Mouse (Mus musculus) retina, postnatal 1 day (tissue): ENCODE measurements at regions not wholly inside any gene's neighbourhood (a gene's known extent, or its start where the extent isn't known, plus 50 kb on each side); places are given as distances from the start of the nearest gene placed in this dataset.
A peak's percentile ranks its signal among the peaks of the same experiment; 100 is the strongest.

ENCODE experiments used
- DNase-seq: peaks from one replicate; pipeline ENCODE4 v3.0.0-alpha.2; 2012

DNA sequence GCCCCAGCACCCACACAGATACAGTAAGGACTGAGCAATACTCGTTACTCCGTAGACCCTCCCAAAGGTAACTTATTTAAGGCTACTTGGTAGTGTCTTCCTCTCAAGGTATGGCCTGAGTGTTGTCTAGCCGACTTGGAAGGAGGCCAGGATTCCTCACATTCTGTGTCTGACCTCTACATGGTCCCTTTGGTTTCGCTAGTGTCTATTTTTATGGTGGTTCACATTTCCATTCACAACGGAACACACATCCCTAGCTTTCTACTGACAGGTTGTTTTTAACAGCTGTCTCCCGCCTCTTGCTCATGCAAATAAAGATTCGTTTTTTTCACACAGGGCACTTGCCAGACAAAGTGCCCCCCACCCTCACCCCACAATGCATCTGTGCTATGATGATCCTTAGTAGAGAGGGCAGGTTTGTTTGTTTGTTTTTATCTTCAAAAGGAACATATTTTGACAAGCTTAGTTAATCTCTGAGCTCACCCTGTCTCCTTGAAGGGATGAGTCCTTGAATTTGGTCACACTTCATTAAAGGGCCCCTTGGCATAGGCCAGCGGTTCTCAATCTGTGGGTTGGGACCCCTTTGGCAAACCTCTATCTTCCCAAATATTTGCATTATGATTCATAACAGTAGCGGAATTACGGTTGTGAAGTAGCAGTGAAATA is 52.7 kb downstream of the Phlda1 start:
- DNase-seq: no peak

DNA sequence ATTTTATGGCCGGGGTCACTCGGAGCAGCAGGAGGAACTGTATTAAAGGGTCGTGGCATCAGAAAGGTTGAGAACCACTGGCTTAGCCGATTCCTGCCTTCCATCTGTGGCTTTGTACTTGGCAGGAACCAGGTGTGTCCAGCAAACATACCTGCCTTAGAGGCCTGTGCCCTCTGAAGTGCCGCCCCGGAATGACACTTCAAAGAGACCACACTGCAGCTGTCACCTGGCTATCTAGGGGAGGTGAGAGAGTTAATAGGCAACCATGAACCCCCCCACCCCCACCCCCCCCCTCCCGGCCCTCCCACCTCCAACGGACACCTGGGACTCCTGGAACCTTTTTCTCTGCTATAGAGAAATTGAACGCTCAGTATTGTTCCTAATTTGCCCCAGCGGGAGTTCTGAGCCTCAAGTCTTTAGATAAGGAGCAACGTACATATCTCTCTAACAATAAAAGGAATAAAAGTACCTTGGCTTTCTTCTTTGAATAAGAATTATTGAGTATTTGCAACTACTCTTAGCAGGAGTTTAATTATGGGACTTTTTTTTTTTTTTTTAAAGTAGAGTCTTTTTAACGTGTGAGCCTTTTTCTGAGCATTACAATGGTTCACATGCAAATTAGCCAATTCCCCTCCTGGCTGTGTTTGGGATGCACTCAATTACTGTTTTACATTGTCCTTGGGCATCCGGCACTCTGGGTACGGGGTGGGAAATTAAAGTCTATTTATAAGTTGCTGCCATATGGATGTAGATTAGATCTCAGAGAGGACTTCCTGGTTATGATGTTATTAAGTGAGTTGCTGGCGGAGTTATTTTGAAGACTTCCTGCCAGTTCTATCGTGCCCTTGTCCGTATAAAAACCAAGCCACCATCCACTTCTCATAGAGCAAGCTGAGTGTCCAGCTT is 53.5 kb downstream of the Phlda1 start:
- no peak for DNase-seq

DNA sequence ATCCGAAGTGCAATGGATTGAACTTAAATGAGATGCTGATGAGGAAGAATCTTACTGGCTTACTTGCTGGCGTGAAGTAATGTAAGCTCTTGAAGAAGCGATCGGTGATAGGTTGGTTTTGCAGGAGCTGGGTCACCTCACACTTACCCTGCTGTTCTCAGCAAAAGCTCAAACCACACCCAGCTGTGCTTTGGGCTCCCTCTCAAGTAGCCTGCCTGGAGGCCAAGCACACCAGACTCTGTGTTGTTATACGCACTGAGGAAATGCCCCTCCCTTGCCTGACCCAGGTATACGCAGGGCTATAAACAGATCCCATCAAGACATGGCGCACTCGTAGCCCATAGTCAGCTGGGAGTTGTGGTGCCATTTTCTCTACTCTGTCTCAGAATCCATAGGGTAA is 56.5 kb downstream of the Phlda1 start:
- DNase-seq: no peak

DNA sequence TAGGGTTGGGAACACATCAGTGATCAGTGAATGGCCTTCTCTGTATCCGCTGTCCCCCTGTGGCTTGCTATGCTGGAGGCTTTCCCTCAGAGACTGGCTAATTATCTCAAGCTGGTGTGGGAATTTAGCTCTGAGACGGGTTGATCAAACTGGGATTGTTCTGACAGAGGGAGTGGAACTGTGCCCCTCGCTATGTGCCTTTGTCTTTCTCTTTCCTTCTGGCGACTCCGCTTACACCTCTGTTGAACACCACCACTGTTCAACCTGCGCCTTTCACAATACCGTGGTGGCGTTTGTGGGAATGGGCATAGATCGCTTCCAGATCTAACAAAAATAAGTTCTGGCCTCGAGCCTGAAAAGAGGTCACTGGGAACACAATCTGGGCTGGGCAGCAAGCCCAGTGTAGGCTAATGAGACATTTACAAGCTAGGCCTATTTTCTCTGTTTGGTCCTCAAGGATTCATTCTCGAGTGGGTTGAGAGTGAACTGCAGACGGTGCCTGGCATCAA is 60.8 kb downstream of the Phlda1 start:
- DNase-seq: peak; percentile 73

DNA sequence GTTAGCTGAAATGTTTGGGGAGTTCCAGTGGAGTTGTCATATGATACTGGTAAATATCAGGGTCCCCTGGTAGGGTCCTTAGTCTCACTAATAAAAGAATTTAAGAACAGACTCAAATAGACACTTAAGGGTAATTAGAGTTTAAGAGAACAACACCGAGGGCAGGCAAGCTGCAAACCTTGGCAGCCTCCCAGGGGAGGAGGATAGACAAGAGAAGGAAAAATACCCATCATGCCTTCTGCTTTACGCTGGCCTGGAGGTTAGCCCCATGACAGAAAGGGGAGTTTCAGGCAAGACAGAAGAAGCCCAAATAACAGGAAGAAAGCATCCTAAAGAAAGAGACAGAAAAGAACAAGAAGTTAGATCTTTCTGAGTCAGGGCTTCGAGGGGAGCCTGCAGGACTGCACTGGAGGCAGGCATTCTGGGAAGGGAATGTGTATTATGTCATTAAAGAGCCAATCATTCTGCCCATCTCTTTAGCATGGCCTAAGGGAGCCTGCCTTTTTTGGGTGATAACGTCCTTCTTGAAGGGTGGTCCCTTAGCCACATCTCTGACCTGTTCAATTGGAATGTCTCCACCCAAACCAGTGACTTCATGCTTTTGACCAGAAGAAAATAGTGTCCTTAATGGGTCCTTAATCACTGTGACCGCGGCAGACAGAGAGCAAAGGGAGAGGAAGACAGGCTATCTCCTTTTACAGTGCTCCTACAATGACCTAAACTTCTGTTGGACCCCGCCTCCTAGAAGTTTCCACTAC is 64.6 kb downstream of the Phlda1 start:
- DNase-seq: no peak

DNA sequence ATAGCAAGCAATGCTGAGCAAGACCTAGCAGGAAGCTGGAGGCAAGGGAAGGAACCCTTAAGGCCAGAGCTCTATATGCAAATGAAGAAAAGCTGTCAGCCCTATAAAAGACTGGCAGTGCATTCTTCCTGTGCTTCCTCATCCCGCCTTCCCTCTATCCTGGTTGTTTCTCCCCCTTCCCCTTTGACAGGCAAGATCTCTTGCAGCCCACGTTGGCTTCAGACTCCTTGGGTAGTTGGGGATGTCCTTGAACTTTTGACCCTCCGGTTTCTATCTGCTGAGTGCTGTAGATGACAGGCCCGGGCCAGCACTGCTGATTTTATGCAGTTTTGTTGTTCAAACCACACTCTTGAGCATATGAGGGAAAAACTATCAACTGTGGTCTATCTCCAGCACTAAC is 68.1 kb downstream of the Phlda1 start:
- no peak for DNase-seq

DNA sequence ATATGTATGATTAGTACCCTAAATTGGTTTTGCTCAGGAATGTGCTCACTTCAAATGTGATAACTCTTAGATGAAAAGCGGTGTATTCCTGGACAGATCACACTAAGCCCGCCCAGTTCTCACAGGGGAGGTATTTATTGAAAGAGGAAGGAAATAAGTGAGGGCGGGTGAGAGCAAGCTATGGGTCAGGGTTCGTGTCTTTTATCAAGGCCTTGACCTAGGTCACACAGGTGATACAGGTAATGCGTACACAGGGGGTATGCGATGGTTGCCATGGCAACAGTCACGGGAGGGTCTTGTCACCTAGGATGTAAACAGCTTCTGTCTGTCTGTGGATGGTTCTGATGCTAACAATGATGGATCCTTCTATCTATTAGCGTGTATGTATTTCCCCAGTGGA is 68.7 kb downstream of the Phlda1 start:
- DNase-seq: no peak

DNA sequence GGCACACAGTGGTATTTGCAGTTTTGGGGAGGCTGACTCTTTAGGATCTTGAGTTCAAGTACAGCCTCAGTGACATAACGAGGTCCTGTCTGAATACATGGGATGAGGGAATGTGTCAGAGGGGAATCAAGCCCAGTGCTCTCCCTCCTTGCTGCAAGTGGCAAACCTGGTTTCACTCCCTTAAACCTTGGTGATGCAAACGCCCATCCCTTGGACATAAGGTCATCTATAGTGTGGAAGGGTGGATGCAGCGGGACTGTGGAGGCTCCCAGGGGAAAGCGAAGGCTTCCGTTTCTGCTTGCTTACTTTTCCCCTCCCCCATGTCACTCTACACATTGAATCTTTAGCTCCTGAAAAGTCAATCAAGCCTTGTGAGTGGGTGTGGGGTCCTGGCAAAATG is 69.2 kb downstream of the Phlda1 start:
- DNase-seq: no peak

DNA sequence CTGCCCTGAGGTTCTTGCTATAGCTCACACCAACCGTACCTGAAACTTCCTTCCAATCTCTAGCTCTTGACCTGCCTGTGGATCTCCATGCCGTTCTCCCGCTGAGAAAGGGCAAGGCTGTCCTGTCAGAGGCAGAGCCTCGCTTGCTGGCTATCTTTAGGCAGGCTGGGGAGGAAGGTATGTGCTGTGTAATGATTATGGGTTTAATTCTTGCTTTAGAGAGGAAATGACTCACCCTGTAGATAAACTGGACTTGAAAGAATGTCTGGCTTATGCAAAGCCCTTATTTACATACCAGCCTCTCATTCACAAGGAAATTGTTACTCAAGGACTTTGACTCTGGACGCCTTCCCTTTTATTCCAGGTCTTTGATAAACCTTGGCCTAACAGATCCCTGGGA is 69.8 kb downstream of the Phlda1 start:
- DNase-seq: no peak

DNA sequence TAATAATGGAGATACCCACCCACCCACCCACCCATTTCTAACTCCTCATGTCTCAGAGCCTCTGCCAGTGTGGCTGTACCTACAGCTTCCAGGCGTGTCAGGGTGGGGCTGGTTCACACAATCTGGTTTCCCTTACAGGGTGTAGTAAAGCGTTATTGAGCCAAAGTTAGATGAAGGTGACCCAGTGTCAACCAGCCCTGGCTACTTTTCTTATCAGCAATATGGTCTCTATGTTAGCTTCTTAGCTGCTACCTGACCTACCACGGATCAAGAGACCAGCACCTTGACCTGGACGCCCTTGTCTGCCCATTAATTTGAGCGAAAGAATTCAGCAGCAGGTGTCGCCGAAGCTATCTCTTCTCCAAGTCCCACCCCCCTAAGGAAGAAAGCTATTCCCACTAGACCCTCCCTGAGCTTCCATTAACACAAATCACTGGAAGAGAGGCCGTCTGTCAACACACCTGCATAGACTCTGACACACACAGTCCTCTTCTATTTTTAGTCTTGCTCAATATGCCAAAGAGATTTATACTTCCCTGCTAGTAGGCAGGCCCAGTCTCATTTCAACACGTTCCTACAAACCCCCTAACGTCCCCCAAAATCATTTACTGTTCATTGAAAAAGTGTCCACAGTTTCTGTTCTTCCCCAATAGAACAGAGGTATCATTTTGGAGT is 70.4 kb downstream of the Phlda1 start:
- DNase-seq: no peak

DNA sequence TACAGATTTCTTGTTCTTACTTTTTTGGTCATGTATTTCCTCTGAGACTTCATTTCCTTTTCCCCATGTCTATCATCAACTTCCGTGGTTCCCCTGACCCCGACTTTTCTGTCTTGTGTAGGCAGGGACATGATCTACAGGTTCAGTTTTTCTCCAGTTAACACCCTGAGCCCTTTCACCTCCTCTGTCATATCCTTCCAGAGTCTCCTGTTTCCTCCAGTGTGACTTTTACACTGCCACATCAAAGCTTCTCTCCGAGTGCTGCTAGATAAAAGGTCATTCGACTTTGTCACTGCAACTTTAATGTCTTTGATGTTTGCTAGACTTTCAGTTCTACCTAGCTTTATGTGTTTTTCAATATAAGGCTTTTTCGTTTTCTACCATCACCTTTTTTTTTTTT is 72.5 kb downstream of the Phlda1 start:
- DNase-seq: no peak

DNA sequence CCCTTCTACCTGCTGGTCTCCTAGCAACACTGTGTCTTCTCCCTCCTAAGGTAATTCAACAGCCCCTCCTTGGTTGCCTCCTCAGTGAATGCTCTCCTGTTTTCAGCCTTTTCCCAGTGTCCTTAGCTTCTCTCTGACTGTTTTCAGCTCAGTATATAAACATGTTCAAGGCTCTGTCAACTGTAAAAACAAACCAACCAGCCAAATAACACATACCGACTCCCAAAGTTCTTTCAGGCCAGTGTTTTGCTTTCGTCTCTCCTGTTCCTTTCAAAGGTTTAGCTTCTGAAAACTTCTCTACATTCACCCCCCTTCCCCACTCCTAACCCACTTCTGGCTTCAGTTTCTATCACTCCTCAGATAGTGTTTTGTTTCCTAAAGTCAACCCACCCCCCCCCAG is 73.4 kb downstream of the Phlda1 start:
- DNase-seq: no peak

DNA sequence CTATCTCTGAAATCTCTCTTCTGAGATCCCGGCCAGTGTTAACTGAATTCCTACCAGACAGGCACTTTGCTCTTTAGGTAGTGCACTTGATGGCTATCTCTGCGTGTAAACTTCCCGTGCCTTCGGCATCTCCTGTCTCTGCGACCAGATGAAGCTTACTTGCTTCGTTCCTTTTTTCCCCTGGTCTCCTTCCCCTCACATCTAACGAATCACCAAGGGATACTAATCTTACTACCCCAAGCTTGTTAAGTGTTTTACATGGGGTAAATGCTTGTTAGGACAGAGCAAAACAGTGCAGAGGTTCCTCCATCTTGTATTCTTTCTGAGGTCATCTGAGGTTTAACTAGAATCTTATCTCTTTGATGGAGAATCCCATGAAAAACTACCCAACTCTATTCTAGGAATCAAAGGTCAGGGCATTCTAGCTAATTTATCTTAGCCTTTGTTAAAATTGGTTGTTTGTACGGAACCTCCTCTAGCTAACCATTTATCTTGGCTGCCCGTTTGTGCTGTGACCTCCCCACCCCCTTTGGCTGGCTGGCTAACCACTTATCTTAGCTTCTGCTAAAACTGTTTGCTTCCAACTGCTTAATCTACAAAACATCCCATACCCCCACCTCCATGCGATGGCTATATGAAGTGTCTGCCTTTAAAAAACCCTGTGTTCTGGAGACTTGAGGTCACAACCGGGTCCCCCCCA is 74.5 kb downstream of the Phlda1 start:
- no peak for DNase-seq

DNA sequence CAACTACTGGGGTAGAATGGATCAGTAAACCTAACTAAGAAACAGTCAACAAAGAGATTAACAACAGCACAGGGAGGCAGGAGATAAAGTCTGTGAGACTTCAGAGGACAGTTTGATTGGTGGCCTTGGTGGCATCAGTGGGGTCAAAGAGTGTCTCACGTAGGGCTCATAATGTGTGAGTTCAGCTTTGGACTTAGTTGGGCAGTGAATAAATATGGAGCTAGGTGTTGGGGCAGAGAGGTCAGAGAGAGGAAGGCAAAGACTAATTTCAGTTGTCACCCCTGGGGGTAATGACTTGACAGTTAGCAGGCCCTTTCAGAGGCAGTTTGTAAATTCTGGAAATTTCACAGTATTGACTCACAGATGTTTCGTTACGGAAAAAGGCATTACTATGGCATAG is 75.8 kb downstream of the Phlda1 start:
- DNase-seq: no peak

DNA sequence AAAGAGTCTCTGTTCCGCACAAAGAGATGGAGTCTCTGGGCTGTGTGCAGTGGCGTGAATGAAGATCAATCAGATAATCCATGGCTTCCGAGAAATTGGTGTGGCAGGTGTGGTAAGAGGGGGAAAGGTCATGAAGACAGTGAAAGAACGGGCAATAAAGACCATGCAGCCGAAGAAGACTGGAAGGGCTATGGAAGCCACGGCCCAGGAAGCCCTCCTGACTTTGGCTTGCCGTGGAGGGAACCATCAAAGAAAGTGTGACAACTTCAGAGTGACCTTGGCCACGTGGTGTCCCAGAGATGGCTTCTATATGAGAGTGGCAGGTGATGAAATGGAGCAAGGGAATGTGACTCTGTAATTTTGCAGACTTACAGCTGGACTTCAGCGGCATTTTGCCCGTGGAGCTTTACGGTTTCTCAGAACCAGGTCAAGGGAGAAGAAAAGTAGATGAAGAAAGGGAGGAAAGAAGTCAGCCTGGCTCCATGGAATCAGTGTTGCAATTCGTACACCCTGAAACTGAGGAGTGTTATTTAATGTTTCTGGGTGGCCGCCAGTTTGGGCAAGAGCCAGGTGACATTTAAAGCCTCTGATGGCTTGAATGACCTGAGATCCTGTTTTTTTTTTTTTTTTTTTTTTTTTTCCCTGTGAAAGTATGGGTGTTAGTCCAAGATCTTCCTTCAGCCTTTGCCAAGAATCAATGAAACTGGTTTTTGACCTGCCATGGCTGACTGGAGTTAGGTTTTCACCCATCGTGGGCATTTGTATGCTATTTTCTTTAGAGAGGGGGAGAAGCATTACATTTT is 76.4 kb downstream of the Phlda1 start:
- no peak for DNase-seq

DNA sequence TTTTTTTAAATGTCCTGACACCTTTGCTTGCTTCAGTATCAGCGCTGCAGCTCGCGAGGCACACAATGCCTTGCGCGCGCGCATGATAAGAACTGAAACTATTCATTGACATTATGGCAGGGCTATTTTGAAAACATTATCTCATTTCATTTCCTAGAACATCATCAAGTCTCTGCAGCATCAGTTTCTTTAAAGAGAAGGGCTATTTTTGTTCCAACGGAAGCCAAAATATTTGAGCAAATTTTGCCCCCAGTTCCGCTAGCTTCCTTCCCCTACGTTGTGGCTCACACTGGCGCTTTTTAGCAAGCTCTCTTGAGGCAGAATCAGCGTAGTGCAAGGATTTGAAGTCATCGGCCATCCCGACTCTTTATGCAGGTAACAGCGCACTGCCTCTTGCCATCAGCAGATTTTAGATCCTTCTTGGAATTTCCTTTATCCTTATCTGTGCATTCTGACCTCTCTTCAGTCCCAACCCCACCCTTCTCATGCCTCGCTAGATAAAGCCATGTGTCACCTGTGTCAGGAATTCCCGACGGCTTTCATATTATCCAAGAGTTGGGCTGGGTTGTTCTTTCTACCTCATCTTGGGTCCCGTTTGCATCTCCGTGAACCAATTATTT is 77.1 kb downstream of the Phlda1 start:
- no peak for DNase-seq

DNA sequence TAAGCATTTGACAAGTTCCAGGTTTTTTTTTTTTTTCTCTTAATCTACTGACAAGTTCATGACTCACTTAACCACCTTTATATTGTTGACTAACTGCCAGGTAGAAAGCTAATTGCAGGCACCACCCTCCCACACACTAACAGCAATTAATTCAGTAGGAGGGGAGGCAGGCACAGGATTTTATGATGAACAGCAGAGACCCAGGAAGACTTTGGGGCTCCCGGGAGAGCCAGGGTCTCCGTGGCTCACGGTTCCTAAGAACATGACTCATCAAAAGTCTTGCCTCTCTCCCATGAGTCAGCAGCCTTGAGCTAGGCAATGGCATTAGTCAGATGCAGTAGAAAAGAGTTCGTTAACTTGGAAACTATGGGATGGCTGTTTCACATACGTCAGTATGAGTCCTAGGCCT is 77.7 kb downstream of the Phlda1 start:
- no peak for DNase-seq

DNA sequence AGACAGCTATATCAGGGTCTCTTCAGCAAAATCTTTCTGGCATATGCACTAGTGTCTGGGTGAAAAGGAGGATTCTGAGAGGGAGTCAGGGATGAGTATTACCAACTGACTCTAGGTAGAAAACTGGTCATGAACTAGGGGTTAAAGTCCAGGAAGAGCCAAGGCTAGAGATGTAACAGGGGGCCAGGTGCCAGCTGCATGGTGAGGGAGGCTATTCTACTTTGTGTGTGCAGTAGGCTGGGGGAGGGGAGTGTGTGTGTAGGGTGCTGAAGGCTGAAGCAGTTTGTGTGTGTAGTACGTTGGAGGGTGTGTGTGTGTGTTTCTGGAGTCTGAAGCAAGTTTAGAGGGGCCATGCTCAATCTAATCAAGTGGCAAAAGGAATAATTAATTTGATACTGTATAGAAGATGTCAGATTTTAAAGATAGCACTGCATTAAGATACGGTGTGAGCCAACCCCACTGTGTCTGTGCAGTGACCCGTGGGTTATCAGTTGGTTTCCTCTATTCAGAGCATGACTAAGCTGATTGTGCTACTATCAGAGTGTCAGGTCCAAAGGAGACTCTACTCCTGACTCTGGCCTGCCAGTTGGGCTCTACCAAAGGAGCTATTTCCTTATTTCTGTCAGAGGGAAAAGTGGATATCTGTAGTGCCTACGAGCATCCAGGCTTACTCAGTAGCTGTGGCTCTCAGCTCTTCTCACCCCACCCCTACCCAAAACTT is 82.0 kb downstream of the Phlda1 start:
- DNase-seq: peak; percentile 36

DNA sequence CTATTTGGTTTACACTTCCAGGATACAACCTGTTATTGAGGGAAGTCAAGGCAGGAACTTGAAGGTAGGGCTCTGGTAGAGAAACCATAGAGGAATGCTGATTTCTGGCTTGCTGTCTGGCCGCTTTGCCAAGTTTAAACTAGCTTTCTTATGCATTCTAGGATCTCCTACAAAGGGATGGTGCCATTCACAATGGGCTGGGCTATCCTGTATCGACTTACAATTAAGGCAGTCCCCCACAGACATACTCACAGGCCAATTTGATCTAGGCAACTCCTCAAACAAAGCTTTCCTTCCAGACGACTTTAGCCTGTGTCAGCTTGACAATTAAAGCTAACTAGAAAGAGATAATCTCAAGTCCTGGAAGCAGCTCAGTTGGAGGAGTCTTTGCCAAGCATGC is 83.1 kb downstream of the Phlda1 start:
- DNase-seq: no peak
